Mouse (Mus musculus) lung, adult 2 months (tissue): ENCODE measurements around the gene Olfr412.

Experiments used
- CTCF ChIP-seq: fragments of 200-500 bp; IDR thresholded peaks from 2 replicates; pipeline ENCODE4 v1.5.1; 2011; ENCODE audit warnings: mild to moderate bottlenecking, low read length, control low read depth; ENCODE audit not compliant: insufficient read depth
- POLR2A ChIP-seq: fragments of 200-500 bp; IDR thresholded peaks from 2 replicates; pipeline ENCODE4 v1.6.1; 2011; ENCODE audit warnings: low read depth, mild to moderate bottlenecking, control low read depth, low read length, borderline replicate concordance; ENCODE audit errors: extremely low read depth

GRCm38 (mm10) chr11:74404216-74404615 is 42.3 kb downstream of the Olfr412 start:
- TF ChIP-seq CTCF (no peak), POLR2A (no peak)
